Mouse (Mus musculus) kidney, postnatal 4 days (tissue): ENCODE results near the gene Adam15.

ENCODE experiments used
- DNase-seq, 2 experiments: peaks; one replicate each; pipeline ENCODE4 v3.0.0; 2021; ENCODE audit warnings: mixed read lengths in 2 of 2

Adam15 gene

GRCm38 (mm10) chr3:89349869-89350501 lies at the start of gene Adam15:
Gene Adam15 (minus strand): TSS chr3:89349996.
- peak; percentile 96 for DNase-seq

GRCm38 (mm10) chr3:89396654-89397005 lies 46.8 kb upstream of the Adam15 start:
- no peak for DNase-seq

GRCm38 (mm10) chr3:89395806-89396653 lies 46.2 kb upstream of the Adam15 start:
- DNase-seq, result peak; percentile 82 to 88

GRCm38 (mm10) chr3:89395419-89395805 lies 45.6 kb upstream of the Adam15 start:
- no peak for DNase-seq

- DNase-seq, result peak; percentile 88 to 95
Observed at GRCm38 (mm10) chr3:89394894-89395256, 45.1 kb upstream of the Adam15 start.

GRCm38 (mm10) chr3:89394006-89394893 lies 44.5 kb upstream of the Adam15 start, which contains the start of gene Zbtb7b:
Gene Zbtb7b (minus strand): TSS chr3:89394776.
- DNase-seq, result peak; percentile 81 to 90

GRCm38 (mm10) chr3:89393605-89394004 lies 43.8 kb upstream of the Adam15 start:
- peak; percentile 99 for DNase-seq

- DNase-seq, result peak; percentile 50 to 65
Observed at GRCm38 (mm10) chr3:89392871-89393311, 43.1 kb upstream of the Adam15 start.

GRCm38 (mm10) chr3:89391663-89392511 lies 42.1 kb upstream of the Adam15 start:
- DNase-seq, result peak; percentile 65 to 78

GRCm38 (mm10) chr3:89390699-89391662 lies 41.2 kb upstream of the Adam15 start:
- DNase-seq, result peak in 1 of 2 experiments; percentile 48

- no peak for DNase-seq
Observed at GRCm38 (mm10) chr3:89390111-89390515, 40.3 kb upstream of the Adam15 start.

GRCm38 (mm10) chr3:89388901-89389740 lies 39.3 kb upstream of the Adam15 start:
- peak in 1 of 2 experiments; percentile 48 for DNase-seq

- DNase-seq, result peak in 1 of 2 experiments; percentile 40
Observed at GRCm38 (mm10) chr3:89388134-89388881, 38.5 kb upstream of the Adam15 start.

GRCm38 (mm10) chr3:89387632-89388031 lies 37.8 kb upstream of the Adam15 start:
- DNase-seq, result no peak

GRCm38 (mm10) chr3:89386438-89387420 lies 36.9 kb upstream of the Adam15 start:
- peak in 1 of 2 experiments; percentile 45 for DNase-seq

GRCm38 (mm10) chr3:89385451-89385850 lies 35.7 kb upstream of the Adam15 start:
- no peak for DNase-seq

GRCm38 (mm10) chr3:89384331-89385076 lies 34.7 kb upstream of the Adam15 start:
- DNase-seq, result no peak
